Mouse (Mus musculus) ES-E14 (cell line): ENCODE data around the gene Zfp668. TPM values are rescaled to one million over a fixed set of nuclear protein-coding genes. Genes with fewer than 3 reads are reported as not detected.

Experiments
- DNase-seq: peaks from one replicate; pipeline ENCODE4 v3.0.0-alpha.2; 2013; ENCODE audit warnings: low read depth, low spot score
- H3K27ac ChIP-seq: 2 replicates; pipeline ENCODE4 v1.5.1; 2012; ENCODE audit warnings: low read depth, mild to moderate bottlenecking, low read length, moderate library complexity, mixed read lengths; ENCODE audit not compliant: poor library complexity, insufficient read depth, severe bottlenecking
- H3K36me3 ChIP-seq: 2 replicates; pipeline ENCODE4 v1.6.1; 2012; ENCODE audit warnings: mild to moderate bottlenecking, low read length, moderate library complexity, mixed read lengths; ENCODE audit not compliant: control insufficient read depth, poor library complexity, insufficient read depth, severe bottlenecking
- H3K4me1 ChIP-seq, 2 experiments: fragments of 150-350 bp in 1 of 2; sonication (generic) in 1 of 2; 2 replicates each; pipeline ENCODE4 v1.6.1; 2012; ENCODE audit warnings: low read length in 2 of 2, mild to moderate bottlenecking in 1 of 2, mixed read lengths in 1 of 2; ENCODE audit not compliant: control insufficient read depth in 2 of 2, insufficient read depth in 2 of 2, poor library complexity in 1 of 2
- H3K4me3 ChIP-seq, 2 experiments: fragments of 150-350 bp in 1 of 2; sonication (generic) in 1 of 2; 2 replicates each; pipeline ENCODE4 v1.5.1; 2012; ENCODE audit warnings: low read length in 2 of 2, low read depth in 1 of 2, mild to moderate bottlenecking in 1 of 2, mixed read lengths in 1 of 2; ENCODE audit not compliant: insufficient read depth in 1 of 2, poor library complexity in 1 of 2, severe bottlenecking in 1 of 2
- H3K9ac ChIP-seq: 2 replicates; pipeline ENCODE4 v1.6.1; 2012; ENCODE audit warnings: low read depth, mild to moderate bottlenecking, low read length, mixed read lengths; ENCODE audit not compliant: poor library complexity, insufficient read depth, severe bottlenecking
- H3K9me3 ChIP-seq: fragments of 150-350 bp; sonication (generic); 2 replicates; pipeline ENCODE4 v1.6.1; 2012; ENCODE audit warnings: low read depth, mild to moderate bottlenecking, low read length; ENCODE audit not compliant: control insufficient read depth, insufficient read depth
- CHD2 ChIP-seq: IDR thresholded peaks from 2 replicates; pipeline ENCODE4 v1.6.1; 2014; ENCODE audit warnings: mild to moderate bottlenecking, low read depth, low read length, inconsistent platforms
- HCFC1 ChIP-seq: IDR thresholded peaks from 2 replicates; pipeline ENCODE4 v1.6.1; 2012; ENCODE audit warnings: low read length, inconsistent platforms, borderline replicate concordance; ENCODE audit not compliant: insufficient read depth
- MAFK ChIP-seq: IDR thresholded peaks from 2 replicates; pipeline ENCODE4 v1.6.1; 2014; ENCODE audit warnings: mild to moderate bottlenecking, low read depth, low read length, inconsistent platforms; ENCODE audit not compliant: insufficient read depth
- ZC3H11A ChIP-seq: IDR thresholded peaks from 2 replicates; pipeline ENCODE4 v1.6.1; 2012; ENCODE audit warnings: low read depth, mild to moderate bottlenecking, inconsistent platforms, low read length, borderline replicate concordance
- ZNF384 ChIP-seq: IDR thresholded peaks from 2 replicates; pipeline ENCODE4 v1.6.1; 2012; ENCODE audit warnings: low read depth, low read length, inconsistent platforms
- in situ Hi-C, 2 experiments: fragments of 600-800 bp; cut with MboI; formaldehyde crosslinking; loops; one replicate each; pipeline ENCODE4 v1.15.1; 2025; ENCODE audit warnings: low sequenced_read_pairs in 2 of 2, inconsistent platforms in 1 of 2; ENCODE audit not compliant: unreplicated experiment in 2 of 2
- total RNA-seq: library from RNA; depleted of rRNA; stranded (reverse); fragments of 300-350 nt; gene quantifications from 2 replicates; pipeline ENCODE4 v1.2.3, GENCODE M21; 2012

Zfp668 gene
- total RNA-seq, 1 experiment = 8.6 TPM

- no peaks in the 10 kb centered on the region for H3K9me3 ChIP-seq
- no peak overlapping the region for H3K9ac ChIP-seq
- no peak overlapping the region for H3K4me3 ChIP-seq
- TF ChIP-seq CHD2 = no peak
- TF ChIP-seq ZNF384 = no peak
- TF ChIP-seq HCFC1 = no peak
- TF ChIP-seq ZC3H11A = no peak
- TF ChIP-seq MAFK = no peak
- peaks cover 15% of the 10 kb centered on the region for H3K36me3 ChIP-seq
- in situ Hi-C loops = no loop called here
- H3K4me1 ChIP-seq = peaks cover 0 to 9% of the 10 kb centered on the region in 2 experiments; a peak in 1 of 4 replicates
- no peak for DNase-seq
- H3K27ac ChIP-seq = no peak overlapping the region
Measured at GRCm38 (mm10) chr7:127915293-127915692, 38.7 kb upstream of the Zfp668 start.

- Histone ChIP-seq H3K4me1 (peaks cover 0 to 6% of the 10 kb centered on the region in 2 experiments; a peak in 1 of 4 replicates), H3K27ac (no peak overlapping the region; the same call in 1 of the 2 replicates), H3K9me3 (no peaks in the 10 kb centered on the region), H3K4me3 (peak overlapping the region; percentile 81 to 98), H3K36me3 (peaks cover 23% of the 10 kb centered on the region), H3K9ac (peak overlapping the region; percentile 9; the same call in 1 of the 2 replicates)
- TF ChIP-seq ZNF384 (peak; percentile 59; the same call in 1 of the 2 replicates), ZC3H11A (no peak)
- in situ Hi-C loops = no loop called here
- no peak for DNase-seq
Measured at GRCm38 (mm10) chr7:127912938-127913337, 36.3 kb upstream of the Zfp668 start.

- Histone ChIP-seq H3K9me3 (no peaks in the 10 kb centered on the region), H3K9ac (peak within 1 kb of the TSS; percentile 88), H3K36me3 (peaks cover 28% of the 10 kb centered on the region), H3K27ac (peak within 1 kb of the TSS; percentile 93), H3K4me3 (peak within 1 kb of the TSS; percentile 81 to 98), H3K4me1 (peaks cover 0 to 4% of the 10 kb centered on the region in 2 experiments; a peak in 1 of 4 replicates)
- DNase-seq = peak; percentile 94
- TF ChIP-seq ZC3H11A = no peak
- TF ChIP-seq ZNF384 = no peak
- peak; percentile 73; the same call in 1 of the 2 replicates for TF ChIP-seq HCFC1
- no peak for TF ChIP-seq CHD2
- 0 out of 2 replicates have a peak, but pooled peaks have one; percentile 29 for TF ChIP-seq MAFK
- in situ Hi-C loops = no loop called here
Measured at GRCm38 (mm10) chr7:127912190-127912871, 35.7 kb upstream of the Zfp668 start, which contains the start of gene Kat8. Gene Kat8, plus strand, starts transcription at chr7:127912516.

GRCm38 (mm10) chr7:127908656-127909055, 32.0 kb upstream of the Zfp668 start:
- H3K4me3 ChIP-seq = no peak overlapping the region
- DNase-seq = no peak
- TF ChIP-seq MAFK (no peak), CHD2 (no peak), ZNF384 (no peak), ZC3H11A (no peak), HCFC1 (no peak)
- no peaks in the 10 kb centered on the region for H3K9me3 ChIP-seq
- peaks cover 3% of the 10 kb centered on the region in 2 experiments; a peak in 1 of 4 replicates for H3K4me1 ChIP-seq
- in situ Hi-C loops = no loop called here
- peaks cover 35% of the 10 kb centered on the region for H3K36me3 ChIP-seq
- H3K27ac ChIP-seq = no peak overlapping the region
- no peak overlapping the region for H3K9ac ChIP-seq
